Mouse (Mus musculus): Measurements from ENCODE around the gene Jazf1.

- no peak for TF ChIP-seq FLI1 (IDR thresholded peaks at IDR 0.05; ENCODE audit: low read length)
- no peak for TF ChIP-seq GATA1 (IDR thresholded peaks at IDR 0.05; ENCODE audit: borderline replicate concordance, low read length)
These were observed 293.1 kb downstream of the Jazf1 start for GRCm38 (mm10) chr6:52775350-52775749.

Data from megakaryocyte, embryonic 14.5 days (primary cell).